Mouse (Mus musculus) midbrain, embryonic 11.5 days (tissue): ENCODE results near the gene Gdpd4. TPM values are rescaled to one million over a fixed set of nuclear protein-coding genes. Genes with fewer than 3 reads are reported as not detected.

ENCODE experiments used
- ATAC-seq: fragments of 200-750 bp; cut with Nextera tagmentation; 2 replicates; pipeline ENCODE4 v1.8.0; 2017; ENCODE audit warnings: moderate TSS enrichment, moderate library complexity; ENCODE audit not compliant: low FRiP score
- DNase-seq: peaks from one replicate; pipeline ENCODE4 v3.0.0; 2015; ENCODE audit warnings: low spot score; ENCODE audit errors: missing footprints
- H3K27ac ChIP-seq: fragments of 300-500 bp; sonication (generic); 2 replicates; pipeline ENCODE4 v1.5.1; 2014; ENCODE audit warnings: low read depth, low read length
- H3K27me3 ChIP-seq: fragments of 300-500 bp; sonication (generic); 2 replicates; pipeline ENCODE4 v1.6.1; 2014; ENCODE audit warnings: mild to moderate bottlenecking, low read length, moderate library complexity, mixed read lengths; ENCODE audit not compliant: control insufficient read depth, insufficient read depth
- H3K36me3 ChIP-seq: fragments of 300-500 bp; sonication (generic); 2 replicates; pipeline ENCODE4 v1.6.1; 2014; ENCODE audit warnings: mild to moderate bottlenecking, low read length, moderate library complexity, mixed read lengths; ENCODE audit not compliant: control insufficient read depth, insufficient read depth
- H3K4me1 ChIP-seq: fragments of 300-500 bp; sonication (generic); 2 replicates; pipeline ENCODE4 v1.6.1; 2014; ENCODE audit warnings: low read length; ENCODE audit not compliant: control insufficient read depth, insufficient read depth
- H3K4me2 ChIP-seq: fragments of 300-500 bp; sonication (generic); 2 replicates; pipeline ENCODE4 v1.6.1; 2014; ENCODE audit warnings: mild to moderate bottlenecking, moderate library complexity
- H3K4me3 ChIP-seq: fragments of 300-500 bp; sonication (generic); 2 replicates; pipeline ENCODE4 v1.5.1; 2014; ENCODE audit warnings: low read depth, low read length
- H3K9ac ChIP-seq: fragments of 300-500 bp; sonication (generic); 2 replicates; pipeline ENCODE4 v1.6.1; 2014; ENCODE audit warnings: low read length
- H3K9me3 ChIP-seq: fragments of 300-500 bp; sonication (generic); 2 replicates; pipeline ENCODE4 v1.6.1; 2016; ENCODE audit warnings: low read length; ENCODE audit not compliant: control insufficient read depth
- WGBS: fragments of 180-500 bp; shearing (Covaris S2); extraction: QIAGEN DNeasy Blood & Tissue Kit; methylation state at CpG from one replicate; pipeline ENCODE4 v1.1.7; 2014; 5-methylcytosine and 5-hydroxymethylcytosine counted together
- polyA plus RNA-seq: library from polyadenylated mRNA; unstranded; fragments of >200 nt; fragmentation: Nextera tagmentation; extraction: Ambion mirVana; gene quantifications from 2 replicates; pipeline ENCODE4 v1.2.1, GENCODE M21; 2014

The Gdpd4 gene
- polyA plus RNA-seq, 1 experiment from 2014 or later = not detected

- Histone ChIP-seq H3K36me3 (no peaks in the 10 kb centered on the region), H3K27me3 (no peaks in the 10 kb centered on the region), H3K9me3 (no peaks in the 10 kb centered on the region), H3K9ac (no peak overlapping the region), H3K4me1 (no peaks in the 10 kb centered on the region; the same call in 1 of the 2 replicates), H3K4me3 (no peak overlapping the region), H3K27ac (no peak overlapping the region), H3K4me2 (no peak overlapping the region)
- 13% methylated on average over 4 of the region's 4 CpGs for WGBS
- no peak for ATAC-seq
- DNase-seq = no peak
Measured at GRCm38 (mm10) chr7:97972486-97972885, 52.7 kb downstream of the Gdpd4 start.

- ATAC-seq = peak; percentile 76; the same call in 1 of the 2 replicates
Measured at GRCm38 (mm10) chr7:97977463-97977862, 57.7 kb downstream of the Gdpd4 start.

GRCm38 (mm10) chr7:97984108-97984834, 64.5 kb downstream of the Gdpd4 start:
- Histone ChIP-seq H3K27me3 (no peaks in the 10 kb centered on the region), H3K9me3 (no peaks in the 10 kb centered on the region), H3K4me1 (no peaks in the 10 kb centered on the region), H3K9ac (no peak overlapping the region), H3K36me3 (no peaks in the 10 kb centered on the region), H3K4me2 (no peak overlapping the region), H3K27ac (no peak overlapping the region), H3K4me3 (no peak overlapping the region)
- ATAC-seq (no peak), DNase-seq (peak; percentile 88)
- 55% methylated on average over 13 of the region's 13 CpGs for WGBS

More at GRCm38 (mm10) chr7:97977463-97977862, 57.7 kb downstream of the Gdpd4 start:
- H3K36me3 ChIP-seq = no peaks in the 10 kb centered on the region
- H3K4me2 ChIP-seq = no peak overlapping the region
- H3K4me1 ChIP-seq = no peaks in the 10 kb centered on the region; the same call in 1 of the 2 replicates
- no peak for DNase-seq
- 25% methylated on average over 1 of the region's 1 CpGs for WGBS
- H3K27ac ChIP-seq = no peak overlapping the region
- H3K4me3 ChIP-seq = no peak overlapping the region
- H3K9me3 ChIP-seq = no peaks in the 10 kb centered on the region
- H3K27me3 ChIP-seq = no peaks in the 10 kb centered on the region
- H3K9ac ChIP-seq = no peak overlapping the region

GRCm38 (mm10) chr7:98002617-98003016, 82.9 kb downstream of the Gdpd4 start:
- DNase-seq = no peak
- Histone ChIP-seq H3K27ac (no peak overlapping the region), H3K4me1 (no peaks in the 10 kb centered on the region), H3K4me3 (no peak overlapping the region), H3K9me3 (no peaks in the 10 kb centered on the region), H3K27me3 (no peaks in the 10 kb centered on the region), H3K36me3 (no peaks in the 10 kb centered on the region), H3K9ac (no peak overlapping the region), H3K4me2 (no peak overlapping the region)
- ATAC-seq = no peak
- WGBS = 80% methylated on average over 7 of the region's 7 CpGs

- H3K27ac ChIP-seq = no peak overlapping the region
- H3K9me3 ChIP-seq = no peaks in the 10 kb centered on the region
- DNase-seq = no peak
- H3K4me1 ChIP-seq = no peaks in the 10 kb centered on the region
- 87% methylated on average over 9 of the region's 9 CpGs for WGBS
- no peaks in the 10 kb centered on the region for H3K27me3 ChIP-seq
- H3K9ac ChIP-seq = no peak overlapping the region
- ATAC-seq = no peak
- no peak overlapping the region for H3K4me2 ChIP-seq
- no peak overlapping the region for H3K4me3 ChIP-seq
- H3K36me3 ChIP-seq = no peaks in the 10 kb centered on the region
Measured at GRCm38 (mm10) chr7:98048101-98048824, 128.5 kb downstream of the Gdpd4 start.

GRCm38 (mm10) chr7:98051980-98052379, 132.2 kb downstream of the Gdpd4 start:
- Histone ChIP-seq H3K27me3 (no peaks in the 10 kb centered on the region), H3K9ac (no peak overlapping the region), H3K36me3 (no peaks in the 10 kb centered on the region), H3K4me2 (no peak overlapping the region), H3K4me3 (no peak overlapping the region), H3K4me1 (no peaks in the 10 kb centered on the region), H3K9me3 (no peaks in the 10 kb centered on the region), H3K27ac (no peak overlapping the region)
- DNase-seq = peak; percentile 94
- ATAC-seq = no peak
- WGBS = 19% methylated on average over 8 of the region's 8 CpGs

GRCm38 (mm10) chr7:98054461-98054860, 134.7 kb downstream of the Gdpd4 start:
- Histone ChIP-seq H3K9ac (no peak overlapping the region), H3K27ac (no peak overlapping the region), H3K4me1 (no peaks in the 10 kb centered on the region), H3K36me3 (no peaks in the 10 kb centered on the region), H3K4me3 (no peak overlapping the region), H3K9me3 (no peaks in the 10 kb centered on the region), H3K27me3 (no peaks in the 10 kb centered on the region), H3K4me2 (no peak overlapping the region)
- ATAC-seq = no peak
- WGBS = 89% methylated on average over 9 of the region's 9 CpGs
- no peak for DNase-seq

GRCm38 (mm10) chr7:98054942-98055341, 135.2 kb downstream of the Gdpd4 start:
- Histone ChIP-seq H3K27ac (no peak overlapping the region), H3K4me3 (no peak overlapping the region), H3K4me2 (no peak overlapping the region), H3K27me3 (no peaks in the 10 kb centered on the region), H3K4me1 (no peaks in the 10 kb centered on the region), H3K9ac (no peak overlapping the region), H3K36me3 (no peaks in the 10 kb centered on the region), H3K9me3 (no peaks in the 10 kb centered on the region)
- 93% methylated on average over 8 of the region's 8 CpGs for WGBS
- DNase-seq = no peak
- no peak for ATAC-seq

GRCm38 (mm10) chr7:98066229-98066628, 146.5 kb downstream of the Gdpd4 start:
- DNase-seq = no peak
- no peak for ATAC-seq
- Histone ChIP-seq H3K4me3 (no peak overlapping the region), H3K27ac (no peak overlapping the region), H3K9me3 (no peaks in the 10 kb centered on the region), H3K36me3 (no peaks in the 10 kb centered on the region), H3K9ac (no peak overlapping the region), H3K27me3 (no peaks in the 10 kb centered on the region), H3K4me1 (no peaks in the 10 kb centered on the region), H3K4me2 (no peak overlapping the region)
- WGBS = 90% methylated on average over 11 of the region's 11 CpGs
